Mouse (Mus musculus) MEL-GATA-1-ER (cell line): ENCODE results near the gene Crisp1.
A peak's percentile ranks its signal among the peaks of the same experiment; 100 is the strongest.

Experiments
- DNase-seq: peaks from one replicate; pipeline ENCODE4 v3.0.0-alpha.2; 2012; ENCODE audit warnings: low read depth; ENCODE audit errors: extremely low read depth

The Crisp1 gene

DNA sequence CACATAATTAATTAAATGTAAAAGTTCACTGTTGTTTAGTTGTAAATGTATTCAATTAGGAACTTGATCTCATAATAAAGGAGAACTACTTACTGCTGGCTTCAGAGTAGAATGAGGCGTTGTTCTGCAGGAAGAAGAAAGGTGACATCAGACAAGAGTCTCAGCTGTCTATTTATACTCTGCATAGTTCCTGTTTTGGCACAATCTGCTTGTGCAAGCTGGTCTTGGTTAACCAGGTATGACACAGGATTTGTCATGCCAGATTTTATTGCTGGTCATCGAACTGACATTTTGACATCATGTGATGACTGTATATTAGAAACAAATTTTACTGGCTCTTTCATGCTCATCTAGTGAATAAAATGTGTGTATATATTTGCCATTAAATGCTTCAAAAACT lies at the start of gene Crisp1:
Crisp1 (minus strand) TSS at position 146 of the 400 bp plus-strand sequence.
- peak; percentile 36 for DNase-seq

DNA sequence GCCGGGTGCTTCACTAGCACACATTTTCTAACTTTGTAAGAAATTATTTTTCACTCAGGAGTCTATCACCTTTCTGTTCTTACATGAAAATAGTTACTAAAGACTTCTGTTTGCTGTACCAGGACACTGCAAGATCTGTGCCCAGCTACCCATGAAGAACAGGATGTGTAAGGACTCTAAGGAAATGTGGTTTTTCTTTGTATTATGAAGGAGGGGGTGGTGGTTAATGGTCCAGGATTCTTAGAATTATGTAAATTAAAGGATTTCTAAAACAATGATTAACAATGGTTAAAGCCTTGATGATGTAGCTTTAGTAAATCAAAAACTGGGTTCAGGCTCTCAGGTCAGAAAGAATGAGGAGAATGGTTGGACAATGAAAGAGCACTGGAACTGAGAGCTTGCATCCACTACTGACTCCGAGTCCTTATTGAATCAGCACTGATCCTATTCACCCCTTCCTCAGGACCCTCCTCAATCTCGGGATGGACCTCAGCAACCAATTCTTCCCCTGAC lies 23.5 kb upstream of the Crisp1 start:
- DNase-seq = no peak

DNA sequence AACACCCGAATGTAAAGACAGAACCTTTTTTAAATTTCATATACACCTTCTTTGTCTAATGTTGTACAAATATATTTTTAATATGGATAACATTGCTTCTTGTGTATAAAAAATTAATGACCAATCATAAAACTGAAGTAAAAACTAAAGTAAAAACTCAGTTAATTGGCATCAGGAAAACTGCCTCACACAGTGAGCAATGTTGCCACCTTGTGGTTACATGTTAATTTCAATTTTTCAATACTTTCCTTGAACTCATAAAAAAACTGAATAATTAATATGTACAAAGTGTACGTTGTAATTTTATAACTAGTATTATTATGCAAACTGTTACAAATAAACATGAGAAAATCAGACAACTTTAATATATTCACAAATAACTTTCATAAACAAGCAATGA lies 33.6 kb downstream of the Crisp1 start:
- DNase-seq = peak; percentile 1

DNA sequence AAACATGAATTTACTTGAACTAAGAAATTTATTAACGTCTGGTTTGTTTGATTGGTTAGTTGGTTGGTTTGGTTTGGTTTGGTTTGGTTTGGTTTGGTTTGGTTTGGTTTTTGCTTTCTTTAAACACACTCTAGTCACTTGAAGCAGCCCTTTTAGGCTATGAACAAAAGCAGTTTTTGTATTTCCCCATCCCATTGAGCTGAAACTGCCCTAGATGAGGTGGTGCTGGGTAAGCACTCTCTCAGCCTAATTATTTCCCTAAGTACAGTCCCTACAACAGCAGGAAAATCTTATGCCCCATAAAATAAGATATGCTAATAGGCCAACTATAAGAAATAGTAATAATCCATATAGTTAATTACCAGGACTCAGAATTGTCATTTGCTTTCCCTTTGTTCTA lies 43.5 kb downstream of the Crisp1 start:
- no peak for DNase-seq

DNA sequence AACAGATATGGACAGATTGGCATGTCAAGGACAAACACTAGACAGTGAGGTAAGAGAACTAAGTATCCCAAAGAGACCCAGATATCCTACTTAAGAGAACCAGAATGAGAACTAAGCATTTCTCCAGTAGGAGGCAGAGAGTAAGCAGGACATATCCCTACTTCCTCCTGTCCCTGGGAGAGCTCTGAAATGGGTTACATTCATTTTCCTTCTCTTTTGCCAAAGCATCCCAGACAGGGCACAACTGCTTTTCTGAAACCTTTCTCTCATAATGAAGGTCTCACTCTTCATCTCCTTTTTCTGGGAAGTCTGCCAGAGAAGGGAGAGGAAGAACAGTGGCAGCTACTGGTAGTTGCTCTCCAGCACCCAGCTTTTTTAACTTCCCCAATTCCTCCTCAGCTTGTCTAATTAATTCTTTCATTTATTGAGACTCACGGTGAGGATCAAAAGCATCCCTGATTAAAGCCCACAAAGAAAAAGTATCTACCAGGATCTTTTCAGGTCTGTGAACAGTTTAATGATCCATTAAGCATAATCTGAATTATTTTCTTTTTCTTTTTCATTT lies 44.0 kb downstream of the Crisp1 start:
- DNase-seq = peak; percentile 46

DNA sequence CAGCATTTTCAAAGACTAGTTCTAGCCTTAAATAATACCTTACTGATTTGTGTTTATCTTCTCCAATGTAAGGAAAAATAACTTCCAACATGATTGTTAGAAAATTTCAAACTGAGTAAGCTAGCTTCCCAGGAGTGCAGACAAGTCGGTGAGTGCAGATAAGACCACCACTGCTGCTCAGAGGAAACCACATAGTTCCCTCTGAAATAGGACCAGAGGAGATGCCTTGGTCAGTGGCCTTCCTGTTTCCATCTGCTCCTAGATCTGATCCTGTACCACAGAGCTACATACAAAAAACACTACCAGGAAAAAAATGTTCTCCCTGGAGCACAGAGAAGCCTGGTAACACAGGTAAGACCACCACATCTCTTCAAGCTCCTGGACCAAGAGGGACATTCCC lies 66.5 kb downstream of the Crisp1 start:
- DNase-seq = no peak
